ENCODE assay signal across 8 mouse cellular contexts in the genomic region with DNA sequence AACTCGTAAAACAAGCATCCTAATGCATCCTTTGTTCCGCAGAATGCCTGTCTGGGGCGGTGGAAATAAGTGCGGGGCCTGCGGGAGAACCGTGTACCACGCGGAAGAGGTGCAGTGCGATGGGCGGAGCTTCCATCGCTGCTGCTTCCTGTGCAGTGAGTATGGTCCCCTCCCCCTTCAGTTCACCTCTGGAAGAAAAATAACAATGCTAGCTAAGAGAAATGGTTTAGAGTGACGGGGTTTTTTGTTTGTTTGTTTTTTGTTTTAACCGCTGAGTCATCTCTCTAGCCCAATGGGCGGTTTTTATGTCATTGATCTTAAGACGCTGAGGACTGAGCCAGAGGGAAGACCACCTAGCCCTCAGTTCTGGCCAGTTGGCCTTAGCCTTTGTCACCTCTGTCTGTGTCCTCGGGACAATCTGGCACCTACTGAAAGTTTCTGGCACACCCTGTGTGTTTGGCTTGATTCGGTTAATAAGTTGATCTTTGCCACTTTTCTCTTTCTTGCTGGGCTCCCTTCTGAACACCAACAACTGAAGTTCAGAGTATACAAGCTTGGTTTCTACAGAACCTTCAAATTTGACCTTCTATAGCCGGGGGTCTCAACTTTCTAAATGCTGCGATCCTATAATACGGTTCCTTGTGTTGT. TPM values are rescaled to one million over a fixed set of nuclear protein-coding genes. Genes with fewer than 3 reads are reported as not detected.
DNase-seq lines count a peak whose midpoint lies in the region; ATAC-seq and TF ChIP-seq lines count a peak whose summit lies in the region.

No protein-coding gene starts in this region.

- TF ChIP-seq CTCF in embryonic fibroblast, embryonic 13.5 days (IDR thresholded peaks at IDR 0.05; ENCODE audit: borderline replicate concordance, insufficient read depth, low read length): no peak
- no peak for TF ChIP-seq CTCF in stomach, postnatal 0 days (IDR thresholded peaks at IDR 0.05; ENCODE audit: low read depth)

- no peaks in the 10 kb centered on the region for H3K9me3 ChIP-seq in stomach, postnatal 0 days (ENCODE audit: control insufficient read depth, low read length)

- no peaks in the 10 kb centered on the region for H3K27me3 ChIP-seq in stomach, postnatal 0 days (ENCODE audit: control insufficient read depth, insufficient read depth, low read length)

- H3K9ac ChIP-seq in stomach, postnatal 0 days (ENCODE audit: low read length): no peak overlapping the region

- peak; percentile 90 for DNase-seq in retina, postnatal 1 day
- no peak for DNase-seq in retina, embryonic 14.5 days (ENCODE audit: low spot score)
- peak; percentile 46 for DNase-seq in kidney, postnatal 14 days
- DNase-seq in mesoderm, embryonic 11.5 days (ENCODE audit: low read depth, low spot score): peak; percentile 61
- no peak for DNase-seq in stomach, postnatal 0 days (ENCODE audit: low spot score)
- no peak for DNase-seq in adrenal gland, postnatal 10 days
- DNase-seq in right cerebral cortex, postnatal 25 days: no peak

- no peak for TF ChIP-seq POLR2A in embryonic fibroblast, embryonic 13.5 days (IDR thresholded peaks at IDR 0.05; ENCODE audit: low read depth, low read length)

- no peak for TF ChIP-seq EP300 in stomach, postnatal 0 days (optimal IDR thresholded peaks at IDR 0.05)

- peaks cover 12% of the 10 kb centered on the region for H3K4me1 ChIP-seq in embryonic fibroblast, embryonic 13.5 days (ENCODE audit: control insufficient read depth, insufficient read depth, low read length)
- H3K4me1 ChIP-seq in stomach, postnatal 0 days (replicated peaks; ENCODE audit: control insufficient read depth, insufficient read depth): 0 out of 2 replicates have a peak, but pooled peaks cover 1% of the 10 kb centered on the region

- WGBS in stomach, postnatal 0 days: 57% methylated on average over 20 of the region's 20 CpGs

- peak overlapping the region; percentile 17; the same call in 1 of the 2 replicates for H3K4me2 ChIP-seq in stomach, postnatal 0 days (replicated peaks; ENCODE audit: low read depth)

- peak overlapping the region; percentile 14 for H3K27ac ChIP-seq in embryonic fibroblast, embryonic 13.5 days (ENCODE audit: insufficient read depth, low read length)
- peak overlapping the region; percentile 35 for H3K27ac ChIP-seq in stomach, postnatal 0 days (replicated peaks)

- H3K36me3 ChIP-seq in stomach, postnatal 0 days (ENCODE audit: control insufficient read depth, insufficient read depth, low read length): 0 out of 2 replicates have a peak, but pooled peaks cover 2% of the 10 kb centered on the region

- no peak for ATAC-seq in stomach, postnatal 0 days (ENCODE audit: low FRiP score, low TSS enrichment)

- no peak overlapping the region for H3K4me3 ChIP-seq in embryonic fibroblast, embryonic 13.5 days (ENCODE audit: insufficient read depth, low read length)
- H3K4me3 ChIP-seq in stomach, postnatal 0 days (ENCODE audit: low read depth, low read length): no peak overlapping the region

RNA-seq across cellular contexts. Expression of a gene that starts 12.4 kb away (rescaled TPM):
- polyA plus RNA-seq in embryonic fibroblast, embryonic 13.5 days (2011; ENCODE audit: insufficient read length, low read depth, missing spikeins): 70.6 and 92.6 TPM in 2 replicates
- polyA plus RNA-seq in stomach, postnatal 0 days (2015; fragmentation: Nextera tagmentation; extraction: Ambion mirVana): 185 and 191 TPM in 2 replicates
- total RNA-seq in adrenal gland, postnatal 10 days (2021): 100 to 1,000 TPM; 245 to 263 TPM

Comparison
In these comparisons a context has a peak if more than half of its experiments do, and no peak if none do; other contexts are left out.
1. DNase-seq: peak in retina, postnatal 1 day (single experiment), kidney, postnatal 14 days (single experiment) and mesoderm, embryonic 11.5 days (single experiment); none in retina, embryonic 14.5 days (single experiment), stomach, postnatal 0 days (single experiment), adrenal gland, postnatal 10 days (single experiment) and right cerebral cortex, postnatal 25 days (single experiment).